Comparison of ENCODE assay signal across 10 mouse cellular contexts in genomic region chr11:86624237-86624941, GRCm38 (mm10). TPM values are rescaled to one million over a fixed set of nuclear protein-coding genes. Genes with fewer than 3 reads are reported as not detected.
DNase-seq lines count a peak whose midpoint lies in the region; ATAC-seq and TF ChIP-seq lines count a peak whose summit lies in the region.
"Had no signal": no experiment of that assay in that cellular context is flagged by ENCODE, and none has a peak within 500 bp of the region (broad histone marks: within the 10 kb centered on the region; RNA-seq: fewer than 3 reads in every experiment).

No protein-coding gene starts in this region.

- TF ChIP-seq CTCF in gastrocnemius, adult 2 months (IDR thresholded peaks at IDR 0.05): no peak

- H3K36me3 ChIP-seq in liver, embryonic 12.5 days: peaks cover 34% of the 10 kb centered on the region; the same call in 1 of the 2 replicates
- no peaks in the 10 kb centered on the region for H3K36me3 ChIP-seq in liver, embryonic 11.5 days (ENCODE audit: control insufficient read depth, insufficient read depth, low read length)
- H3K36me3 ChIP-seq in limb, embryonic 15.5 days: no peaks in the 10 kb centered on the region
- H3K36me3 ChIP-seq in hindbrain, embryonic 10.5 days: peaks cover 12% of the 10 kb centered on the region; the same call in 1 of the 2 replicates
- H3K36me3 ChIP-seq: embryonic facial prominence, embryonic 12.5 days had no signal

- 0 out of 2 replicates have a peak overlapping the region, but pooled peaks have one; percentile 17 for H3K9ac ChIP-seq in liver, embryonic 12.5 days
- H3K9ac ChIP-seq in liver, embryonic 11.5 days (ENCODE audit: low read depth, low read length): no peak overlapping the region; the same call in 1 of the 2 replicates
- H3K9ac ChIP-seq in limb, embryonic 15.5 days: no peak overlapping the region
- H3K9ac ChIP-seq: embryonic facial prominence, embryonic 12.5 days had no signal

- WGBS in liver, embryonic 12.5 days (ENCODE audit: insufficient replicate concordance): 27% methylated on average over 5 of the region's 5 CpGs
- 48% methylated on average over 5 of the region's 5 CpGs for WGBS in liver, embryonic 11.5 days
- 54% methylated on average over 5 of the region's 5 CpGs for WGBS in limb, embryonic 15.5 days
- WGBS in hindbrain, embryonic 10.5 days: 84% methylated on average over 5 of the region's 5 CpGs

- peak overlapping the region; percentile 58 for H3K27ac ChIP-seq in liver, embryonic 12.5 days
- no peak overlapping the region; the same call in 1 of the 2 replicates for H3K27ac ChIP-seq in liver, embryonic 11.5 days (ENCODE audit: low read depth, low read length)
- H3K27ac ChIP-seq in limb, embryonic 15.5 days: peak overlapping the region; percentile 40; the same call in 1 of the 2 replicates
- no peak overlapping the region for H3K27ac ChIP-seq in gastrocnemius, adult 2 months
- no peak overlapping the region for H3K27ac ChIP-seq in hindbrain, embryonic 10.5 days
- H3K27ac ChIP-seq: embryonic facial prominence, embryonic 12.5 days had no signal

- peaks cover 60% of the 10 kb centered on the region for H3K4me1 ChIP-seq in liver, embryonic 12.5 days
- peaks cover 27% of the 10 kb centered on the region for H3K4me1 ChIP-seq in liver, embryonic 11.5 days (replicated peaks; ENCODE audit: control insufficient read depth, insufficient read depth, low read length)
- no peaks in the 10 kb centered on the region for H3K4me1 ChIP-seq in limb, embryonic 15.5 days
- H3K4me1 ChIP-seq in hindbrain, embryonic 10.5 days (replicated peaks): no peaks in the 10 kb centered on the region

- intact Hi-C loops in gastrocnemius, adult 2 months (cut with DNase I): no loop called here

- H3K9me3 ChIP-seq in liver, embryonic 12.5 days (replicated peaks): no peaks in the 10 kb centered on the region
- H3K9me3 ChIP-seq in liver, embryonic 11.5 days (ENCODE audit: control insufficient read depth, low read length): no peaks in the 10 kb centered on the region
- H3K9me3 ChIP-seq in limb, embryonic 15.5 days: no peaks in the 10 kb centered on the region
- no peaks in the 10 kb centered on the region for H3K9me3 ChIP-seq in hindbrain, embryonic 10.5 days
- H3K9me3 ChIP-seq: embryonic facial prominence, embryonic 12.5 days had no signal

- ATAC-seq in liver, embryonic 12.5 days: no peak
- no peak for ATAC-seq in liver, embryonic 11.5 days (replicated peaks; ENCODE audit: low FRiP score)
- ATAC-seq in activated CD4-positive, CD25-positive, alpha-beta regulatory T cell, adult 4 months: peak; percentile 78
- no peak for ATAC-seq in limb, embryonic 15.5 days (ENCODE audit: insufficient number of reproducible peaks, low FRiP score, low TSS enrichment, low read depth)
- peak; percentile 84 for ATAC-seq in neutrophil, adult 5-6 weeks (ENCODE audit: extremely low read depth, insufficient number of reproducible peaks, low FRiP score, poor library complexity, severe bottlenecking)

- no peak for DNase-seq in liver, embryonic 11.5 days (ENCODE audit: low spot score)
- DNase-seq in gastrocnemius, adult 2 months: no peak
- DNase-seq in cerebellum, postnatal 36 days: no peak
- no peak for DNase-seq in hindbrain, embryonic 10.5 days (ENCODE audit: low spot score)
- DNase-seq: kidney, adult 8-10 months had no signal

- no peak overlapping the region for H3K4me3 ChIP-seq in liver, embryonic 12.5 days
- H3K4me3 ChIP-seq in liver, embryonic 11.5 days (ENCODE audit: low read depth, low read length): no peak overlapping the region
- H3K4me3 ChIP-seq in limb, embryonic 15.5 days: no peak overlapping the region
- no peak overlapping the region for H3K4me3 ChIP-seq in gastrocnemius, adult 2 months
- H3K4me3 ChIP-seq in hindbrain, embryonic 10.5 days: no peak overlapping the region
- H3K4me3 ChIP-seq: embryonic facial prominence, embryonic 12.5 days had no signal

- H3K27me3 ChIP-seq in liver, embryonic 12.5 days (replicated peaks): no peaks in the 10 kb centered on the region
- no peaks in the 10 kb centered on the region for H3K27me3 ChIP-seq in liver, embryonic 11.5 days (replicated peaks; ENCODE audit: control insufficient read depth, insufficient read depth, low read length)
- no peaks in the 10 kb centered on the region for H3K27me3 ChIP-seq in limb, embryonic 15.5 days
- no peaks in the 10 kb centered on the region for H3K27me3 ChIP-seq in hindbrain, embryonic 10.5 days (ENCODE audit: insufficient read depth, poor library complexity, severe bottlenecking)
- H3K27me3 ChIP-seq: embryonic facial prominence, embryonic 12.5 days had no signal

- H3K4me2 ChIP-seq in liver, embryonic 12.5 days: no peak overlapping the region
- H3K4me2 ChIP-seq in liver, embryonic 11.5 days: no peak overlapping the region
- H3K4me2 ChIP-seq in limb, embryonic 15.5 days: no peak overlapping the region
- H3K4me2 ChIP-seq: embryonic facial prominence, embryonic 12.5 days had no signal

RNA-seq across cellular contexts. Expression of gene Vmp1, which starts 59.2 kb away (rescaled TPM):
- 102 and 110 TPM in 2 replicates for polyA plus RNA-seq in liver, embryonic 12.5 days (2016; fragmentation: Nextera tagmentation; extraction: Ambion mirVana)
- polyA plus RNA-seq in liver, embryonic 11.5 days (2014; fragmentation: Nextera tagmentation; extraction: Ambion mirVana): 112 and 130 TPM in 2 replicates
- 100 to 1,000 TPM; 563 to 667 TPM for polyA plus RNA-seq in activated CD4-positive, CD25-positive, alpha-beta regulatory T cell, adult 4 months (2017; shearing (Covaris generic))
- 89.6 and 90.1 TPM in 2 replicates for polyA plus RNA-seq in limb, embryonic 15.5 days (2015; fragmentation: Nextera tagmentation; extraction: Ambion mirVana)
- 210 and 221 TPM in 2 replicates for total RNA-seq in neutrophil, adult 5-6 weeks (2017)
- 100 to 1,000 TPM in 1 of 2 experiments, 10 to 100 TPM in 1; 84.0 to 115 TPM for total RNA-seq in gastrocnemius, adult 2 months (2021)
- 92.8 and 96.1 TPM in 2 replicates for polyA plus RNA-seq in hindbrain, embryonic 10.5 days (2016; fragmentation: Nextera tagmentation; extraction: Ambion mirVana)

RNA-seq across cellular contexts. Expression of gene Ptrh2, which starts 59.4 kb away (rescaled TPM):
- 26.1 and 26.8 TPM in 2 replicates for polyA plus RNA-seq in liver, embryonic 12.5 days (2016; fragmentation: Nextera tagmentation; extraction: Ambion mirVana)
- 39.6 and 40.5 TPM in 2 replicates for polyA plus RNA-seq in liver, embryonic 11.5 days (2014; fragmentation: Nextera tagmentation; extraction: Ambion mirVana)
- 10 to 100 TPM in 1 of 2 experiments, 1 to 10 TPM in 1; 9.9 to 10.6 TPM for polyA plus RNA-seq in activated CD4-positive, CD25-positive, alpha-beta regulatory T cell, adult 4 months (2017; shearing (Covaris generic))
- polyA plus RNA-seq in limb, embryonic 15.5 days (2015; fragmentation: Nextera tagmentation; extraction: Ambion mirVana): 26.4 and 28.9 TPM in 2 replicates
- total RNA-seq in neutrophil, adult 5-6 weeks (2017): 7.9 and 8.6 TPM in 2 replicates
- total RNA-seq in gastrocnemius, adult 2 months (2021): 1 to 10 TPM; 6.0 to 7.9 TPM
- polyA plus RNA-seq in hindbrain, embryonic 10.5 days (2016; fragmentation: Nextera tagmentation; extraction: Ambion mirVana): 36.6 and 40.0 TPM in 2 replicates

Comparison
In these comparisons a context has a peak if more than half of its experiments do, and no peak if none do; other contexts are left out.
1. H3K27ac ChIP-seq: peak in liver, embryonic 12.5 days (single experiment) and limb, embryonic 15.5 days (single experiment); none in liver, embryonic 11.5 days (single experiment), gastrocnemius, adult 2 months (single experiment) and hindbrain, embryonic 10.5 days (single experiment).
2. ATAC-seq: peak in activated CD4-positive, CD25-positive, alpha-beta regulatory T cell, adult 4 months (single experiment) and neutrophil, adult 5-6 weeks (single experiment); none in liver, embryonic 12.5 days (single experiment), liver, embryonic 11.5 days (single experiment) and limb, embryonic 15.5 days (single experiment).